Mouse (Mus musculus) erythroblast, adult 5-6 weeks (primary cell): ENCODE measurements around the gene Crybb1. TPM values are rescaled to one million over a fixed set of nuclear protein-coding genes. Genes with fewer than 3 reads are reported as not detected.

ENCODE experiments used
- ATAC-seq: replicated peaks from 2 replicates; pipeline ENCODE4 v1.8.0; 2016; ENCODE audit warnings: moderate number of reproducible peaks, mild to moderate bottlenecking, moderate TSS enrichment, inconsistent platforms; ENCODE audit not compliant: poor library complexity, low FRiP score, severe bottlenecking
- total RNA-seq, 2 experiments: library from RNA; stranded (forward) in 1 of 2; stranded (reverse) in 1 of 2; fragments of 150-400 nt in 1 of 2; fragments of 200-764, 138-1000 nt in 1 of 2; gene quantifications; 2 replicates each; pipeline versions ENCODE4 v1.2.3 to v1.2.4; 2015 to 2017; ENCODE audit warnings: low replicate concordance in 2 of 2

The Crybb1 gene
- total RNA-seq, 2 experiments from 2014 or later = not detected

GRCm38 (mm10) chr5:112282780-112283482 lies 27.3 kb downstream of the Crybb1 start:
- ATAC-seq = no peak

- no peak for ATAC-seq
Measured at GRCm38 (mm10) chr5:112283543-112284202, 28.1 kb downstream of the Crybb1 start.

- no peak for ATAC-seq
Measured at GRCm38 (mm10) chr5:112284203-112284582, 28.6 kb downstream of the Crybb1 start.

- ATAC-seq = no peak
Measured at GRCm38 (mm10) chr5:112285548-112286085, 30.0 kb downstream of the Crybb1 start.

- ATAC-seq = no peak
Measured at GRCm38 (mm10) chr5:112286608-112286983, 31.0 kb downstream of the Crybb1 start.

GRCm38 (mm10) chr5:112286984-112287641 lies 31.5 kb downstream of the Crybb1 start:
- ATAC-seq = no peak

- ATAC-seq = no peak
Measured at GRCm38 (mm10) chr5:112287652-112288051, 32.0 kb downstream of the Crybb1 start.

GRCm38 (mm10) chr5:112288193-112289141 lies 32.9 kb downstream of the Crybb1 start:
- no peak for ATAC-seq

GRCm38 (mm10) chr5:112289236-112289635 lies 33.6 kb downstream of the Crybb1 start:
- no peak for ATAC-seq

- no peak for ATAC-seq
Measured at GRCm38 (mm10) chr5:112289819-112290535, 34.4 kb downstream of the Crybb1 start.

- no peak for ATAC-seq
Measured at GRCm38 (mm10) chr5:112290536-112290880, 34.9 kb downstream of the Crybb1 start.

GRCm38 (mm10) chr5:112291866-112292265 lies 36.3 kb downstream of the Crybb1 start:
- ATAC-seq = no peak

- no peak for ATAC-seq
Measured at GRCm38 (mm10) chr5:112292343-112292980, 36.8 kb downstream of the Crybb1 start.

GRCm38 (mm10) chr5:112293800-112294199 lies 38.2 kb downstream of the Crybb1 start:
- ATAC-seq = no peak

- ATAC-seq = no peak
Measured at GRCm38 (mm10) chr5:112294696-112295095, 39.1 kb downstream of the Crybb1 start.

- no peak for ATAC-seq
Measured at GRCm38 (mm10) chr5:112295162-112295561, 39.5 kb downstream of the Crybb1 start.

GRCm38 (mm10) chr5:112295564-112295963 lies 39.9 kb downstream of the Crybb1 start:
- ATAC-seq = no peak

- 0 out of 2 replicates have a peak, but pooled peaks have one; percentile 27 for ATAC-seq
Measured at GRCm38 (mm10) chr5:112296404-112297181, 41.0 kb downstream of the Crybb1 start.
